Mouse (Mus musculus) bone marrow, adult 2 months (tissue): ENCODE measurements around the gene Vmn2r107.

Source experiments
- CTCF ChIP-seq: fragments of 200-500 bp; IDR thresholded peaks from 2 replicates; pipeline ENCODE4 v1.5.1; 2011; ENCODE audit warnings: low read length, control low read depth; ENCODE audit not compliant: control insufficient read depth, insufficient read depth
- POLR2A ChIP-seq: fragments of 200-500 bp; IDR thresholded peaks from 2 replicates; pipeline ENCODE4 v1.6.1; 2011; ENCODE audit warnings: low read depth, mild to moderate bottlenecking, control low read depth, low read length, borderline replicate concordance; ENCODE audit not compliant: control insufficient read depth

GRCm38 (mm10) chr17:20344942-20345341 is at the start of gene Vmn2r107:
- TF ChIP-seq POLR2A (no peak), CTCF (no peak)
